In genomic region chr1:168193364-168193763, GRCm38 (mm10) we compare ENCODE assay signal across 28 mouse cellular contexts.
A peak's percentile ranks its signal among the peaks of the same experiment; 100 is the strongest.
DNase-seq lines count a peak whose midpoint lies in the region; ATAC-seq and TF ChIP-seq lines count a peak whose summit lies in the region.
"Had no signal": no experiment of that assay in that cellular context is flagged by ENCODE, and none has a peak within 500 bp of the region (broad histone marks: within the 10 kb centered on the region; RNA-seq: fewer than 3 reads in every experiment).

No protein-coding gene starts in this region.

- peak overlapping the region; percentile 21; the same call in 1 of the 2 replicates for H3K27ac ChIP-seq in midbrain, embryonic 14.5 days (replicated peaks; ENCODE audit: low read depth, low read length)
- H3K27ac ChIP-seq in midbrain, postnatal 0 days (ENCODE audit: low read depth, low read length) = no peak overlapping the region
- H3K27ac ChIP-seq in olfactory bulb, adult 2 months (ENCODE audit: insufficient read depth, low read depth, low read length) = peak overlapping the region; percentile 82
- H3K27ac ChIP-seq: embryonic facial prominence, embryonic 12.5 days; gastrocnemius, adult 2 months; hindbrain, embryonic 10.5 days; hindbrain, postnatal 0 days; intestine, embryonic 15.5 days; liver, embryonic 13.5 days; neural tube, embryonic 12.5 days had no signal

- no peak overlapping the region for H3K4me3 ChIP-seq in midbrain, embryonic 14.5 days (replicated peaks; ENCODE audit: low read depth, low read length)
- no peak overlapping the region for H3K4me3 ChIP-seq in midbrain, postnatal 0 days (ENCODE audit: low read depth, low read length)
- H3K4me3 ChIP-seq in olfactory bulb, adult 2 months (ENCODE audit: insufficient read depth, low read depth, low read length) = no peak overlapping the region
- H3K4me3 ChIP-seq: embryonic facial prominence, embryonic 12.5 days; gastrocnemius, adult 2 months; hindbrain, embryonic 10.5 days; intestine, embryonic 15.5 days; liver, embryonic 13.5 days; neural tube, embryonic 12.5 days had no signal

- H3K9me3 ChIP-seq in midbrain, embryonic 14.5 days (ENCODE audit: control insufficient read depth, low read length) = no peaks in the 10 kb centered on the region
- no peaks in the 10 kb centered on the region for H3K9me3 ChIP-seq in midbrain, postnatal 0 days (ENCODE audit: low read length)
- H3K9me3 ChIP-seq: embryonic facial prominence, embryonic 12.5 days; hindbrain, embryonic 10.5 days; intestine, embryonic 15.5 days; liver, embryonic 13.5 days; neural tube, embryonic 12.5 days had no signal

- peaks cover 23% of the 10 kb centered on the region for H3K36me3 ChIP-seq in midbrain, embryonic 14.5 days (ENCODE audit: control insufficient read depth, insufficient read depth, low read length)
- H3K36me3 ChIP-seq in midbrain, postnatal 0 days (ENCODE audit: insufficient read depth, low read length) = peaks cover 16% of the 10 kb centered on the region
- H3K36me3 ChIP-seq: G1E; liver, embryonic 13.5 days had no signal

- no peak for ATAC-seq in midbrain, embryonic 14.5 days (ENCODE audit: low FRiP score, low TSS enrichment)
- no peak for ATAC-seq in midbrain, postnatal 0 days (ENCODE audit: low FRiP score)
- ATAC-seq: forebrain, embryonic 14.5 days; hindbrain, postnatal 0 days; intestine, embryonic 15.5 days had no signal

- peak; percentile 45 for DNase-seq in heart, adult 11 months
- no peak for DNase-seq in heart, adult 8-10 months (ENCODE audit: low spot score)
- peak; percentile 50 for DNase-seq in layer of hippocampus, adult 9-11 months
- no peak for DNase-seq in layer of hippocampus, adult 9-10 months (ENCODE audit: low spot score)
- peak; percentile 22 for DNase-seq in midbrain, embryonic 14.5 days
- no peak for DNase-seq in midbrain, postnatal 0 days (ENCODE audit: low spot score)
- no peak for DNase-seq in thymus, postnatal 10 days (ENCODE audit: low spot score in 2 of 2)
- DNase-seq: adrenal gland, adult 8-10 months; cerebellum, adult 11-12 months; cerebellum, adult 9-11 months; embryo, embryonic 11 days; gastrocnemius, adult 2 months; heart, postnatal 14 days; kidney, adult 2 months; kidney, postnatal 36 days; left cerebral cortex, postnatal 4 days; liver, embryonic 13.5 days; lung, adult 18-20 months; lung, postnatal 14 days; thymus, postnatal 14 days had no signal

- H3K9ac ChIP-seq in midbrain, embryonic 14.5 days (replicated peaks; ENCODE audit: low read length) = no peak overlapping the region
- no peak overlapping the region for H3K9ac ChIP-seq in midbrain, postnatal 0 days (replicated peaks; ENCODE audit: low read length, poor library complexity, severe bottlenecking)
- H3K9ac ChIP-seq: embryonic facial prominence, embryonic 12.5 days; intestine, embryonic 15.5 days; liver, embryonic 13.5 days; neural tube, embryonic 12.5 days had no signal

- no peaks in the 10 kb centered on the region for H3K27me3 ChIP-seq in midbrain, embryonic 14.5 days (ENCODE audit: control insufficient read depth, insufficient read depth, low read length)
- no peaks in the 10 kb centered on the region for H3K27me3 ChIP-seq in midbrain, postnatal 0 days (ENCODE audit: insufficient read depth, low read length)
- H3K27me3 ChIP-seq: embryonic facial prominence, embryonic 12.5 days; intestine, embryonic 15.5 days; liver, embryonic 13.5 days; neural tube, embryonic 12.5 days had no signal

- no peak overlapping the region for H3K4me2 ChIP-seq in midbrain, embryonic 14.5 days (ENCODE audit: low read length)
- no peak overlapping the region for H3K4me2 ChIP-seq in midbrain, postnatal 0 days (ENCODE audit: low read depth, low read length, poor library complexity, severe bottlenecking)
- H3K4me2 ChIP-seq: embryonic facial prominence, embryonic 12.5 days; intestine, embryonic 15.5 days; liver, embryonic 13.5 days; neural tube, embryonic 12.5 days had no signal

- no peak for TF ChIP-seq CTCF in midbrain, postnatal 0 days (IDR thresholded peaks at IDR 0.05)
- TF ChIP-seq CTCF in olfactory bulb, adult 2 months (IDR thresholded peaks at IDR 0.05; ENCODE audit: insufficient read depth, low read depth, low read length) = no peak

- 73% methylated on average over 7 of the region's 7 CpGs for WGBS in midbrain, embryonic 14.5 days
- 64% methylated on average over 7 of the region's 7 CpGs for WGBS in midbrain, postnatal 0 days
- 49% methylated on average over 7 of the region's 7 CpGs for WGBS in olfactory bulb, adult 2 months

- H3K4me1 ChIP-seq in midbrain, embryonic 14.5 days (ENCODE audit: control insufficient read depth, insufficient read depth, low read length) = no peaks in the 10 kb centered on the region
- H3K4me1 ChIP-seq in midbrain, postnatal 0 days (ENCODE audit: insufficient read depth, low read length) = no peaks in the 10 kb centered on the region; the same call in 1 of the 2 replicates
- peaks cover 4% of the 10 kb centered on the region for H3K4me1 ChIP-seq in olfactory bulb, adult 2 months (ENCODE audit: control insufficient read depth, insufficient read depth, low read length)
- H3K4me1 ChIP-seq: hindbrain, embryonic 10.5 days; intestine, embryonic 15.5 days; liver, embryonic 13.5 days; neural tube, embryonic 12.5 days had no signal

- no peak for TF ChIP-seq POLR2A in olfactory bulb, adult 2 months (IDR thresholded peaks at IDR 0.05; ENCODE audit: insufficient read depth, low read depth, low read length)

Comparison
In these comparisons a context has a peak if more than half of its experiments do, and no peak if none do; other contexts are left out.
1. DNase-seq: peak in heart, adult 11 months (single experiment), layer of hippocampus, adult 9-11 months (single experiment) and midbrain, embryonic 14.5 days (single experiment); none in heart, adult 8-10 months (single experiment), layer of hippocampus, adult 9-10 months (single experiment), midbrain, postnatal 0 days (single experiment) and thymus, postnatal 10 days (0 of 2).